Mouse (Mus musculus): ENCODE results near the gene Atp5l. TPM values are rescaled to one million over a fixed set of nuclear protein-coding genes. Genes with fewer than 3 reads are reported as not detected.

The Atp5l gene
- polyA plus RNA-seq, 1 experiment from 2014 or later: 618 TPM

- no peaks in the 10 kb centered on the region for H3K27me3 ChIP-seq (ENCODE audit: insufficient read depth, low read length)
- TF ChIP-seq CTCF (IDR thresholded peaks at IDR 0.05; ENCODE audit: low read depth): no peak
- no peak overlapping the region for H3K4me2 ChIP-seq
- no peaks in the 10 kb centered on the region for H3K9me3 ChIP-seq (ENCODE audit: low read depth, low read length)
- H3K36me3 ChIP-seq (ENCODE audit: insufficient read depth): 0 out of 2 replicates have a peak, but pooled peaks cover 6% of the 10 kb centered on the region
- H3K4me1 ChIP-seq (ENCODE audit: insufficient read depth): peaks cover 8% of the 10 kb centered on the region
- H3K4me3 ChIP-seq (ENCODE audit: low read depth, low read length): no peak overlapping the region
- H3K9ac ChIP-seq: no peak overlapping the region
- ATAC-seq (ENCODE audit: insufficient read depth) (no peak), DNase-seq (no peak)
- H3K27ac ChIP-seq (ENCODE audit: low read depth): no peak overlapping the region
- WGBS: 75% methylated on average over 7 of the region's 7 CpGs
These were observed 45.1 kb downstream of the Atp5l start for GRCm38 (mm10) chr9:44875476-44875875.

DNA sequence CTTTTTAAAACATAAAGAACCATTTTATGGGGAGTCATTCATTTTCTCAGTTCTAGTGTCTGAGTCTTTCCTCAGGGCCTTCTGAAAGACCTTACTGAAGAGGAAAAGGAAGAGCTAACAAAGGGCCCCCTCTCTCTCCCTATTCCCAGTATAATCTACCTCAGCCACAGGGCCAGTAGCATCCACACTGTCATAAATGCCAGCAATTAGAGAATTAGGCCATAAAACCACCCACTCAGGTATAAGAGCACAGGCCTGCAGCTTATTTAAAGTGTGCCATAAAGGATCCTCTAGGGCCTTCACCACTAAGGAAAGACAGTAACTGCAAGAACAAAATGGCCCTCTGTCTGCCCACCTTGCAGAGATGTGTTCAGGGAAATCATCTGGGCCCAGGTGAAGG lies 46.3 kb downstream of the Atp5l start:
- H3K4me1 ChIP-seq (ENCODE audit: insufficient read depth): peaks cover 7% of the 10 kb centered on the region
- no peak overlapping the region for H3K4me2 ChIP-seq
- ATAC-seq (ENCODE audit: insufficient read depth): no peak

DNA sequence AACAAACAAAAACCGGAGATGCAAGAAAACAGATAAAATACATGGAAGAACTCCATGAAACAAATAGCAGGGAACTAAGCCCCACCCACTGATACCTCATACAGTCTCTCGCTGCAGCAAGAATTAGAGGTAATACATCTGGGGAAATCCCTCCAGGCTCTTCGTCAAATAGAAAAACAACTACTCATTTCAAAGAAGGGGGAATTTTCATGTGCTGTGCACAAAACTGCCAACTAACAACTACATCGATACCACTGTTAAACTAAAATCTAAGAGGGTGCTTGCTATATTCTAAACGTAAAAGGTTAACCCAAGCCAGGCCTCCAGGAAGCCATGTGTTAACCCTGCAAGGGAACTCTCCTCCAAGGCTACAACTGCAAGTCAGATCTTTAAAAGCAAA lies 46.9 kb downstream of the Atp5l start:
- Histone ChIP-seq H3K27ac (ENCODE audit: low read depth) (no peak overlapping the region), H3K9me3 (ENCODE audit: low read depth, low read length) (no peaks in the 10 kb centered on the region), H3K4me3 (ENCODE audit: low read depth, low read length) (no peak overlapping the region), H3K4me1 (ENCODE audit: insufficient read depth) (peaks cover 2% of the 10 kb centered on the region), H3K4me2 (no peak overlapping the region), H3K9ac (no peak overlapping the region), H3K27me3 (ENCODE audit: insufficient read depth, low read length) (no peaks in the 10 kb centered on the region), H3K36me3 (ENCODE audit: insufficient read depth) (0 out of 2 replicates have a peak, but pooled peaks cover 6% of the 10 kb centered on the region)
- TF ChIP-seq CTCF (IDR thresholded peaks at IDR 0.05; ENCODE audit: low read depth): no peak
- ATAC-seq (ENCODE audit: insufficient read depth) (no peak), DNase-seq (no peak)
- 58% methylated on average over 5 of the region's 5 CpGs for WGBS

More for the DNA sequence above, 46.3 kb downstream of the Atp5l start:
- DNase-seq: no peak
- Histone ChIP-seq H3K4me3 (ENCODE audit: low read depth, low read length) (no peak overlapping the region), H3K9me3 (ENCODE audit: low read depth, low read length) (no peaks in the 10 kb centered on the region), H3K27me3 (ENCODE audit: insufficient read depth, low read length) (no peaks in the 10 kb centered on the region), H3K36me3 (ENCODE audit: insufficient read depth) (0 out of 2 replicates have a peak, but pooled peaks cover 6% of the 10 kb centered on the region), H3K27ac (ENCODE audit: low read depth) (no peak overlapping the region), H3K9ac (no peak overlapping the region)
- no peak for TF ChIP-seq CTCF (IDR thresholded peaks at IDR 0.05; ENCODE audit: low read depth)

- no peak for ATAC-seq (ENCODE audit: insufficient read depth)
- no peaks in the 10 kb centered on the region for H3K4me1 ChIP-seq (ENCODE audit: insufficient read depth)
- 81% methylated on average over 13 of the region's 13 CpGs for WGBS
These were observed 52.0 kb downstream of the Atp5l start for GRCm38 (mm10) chr9:44868336-44869094.

DNA sequence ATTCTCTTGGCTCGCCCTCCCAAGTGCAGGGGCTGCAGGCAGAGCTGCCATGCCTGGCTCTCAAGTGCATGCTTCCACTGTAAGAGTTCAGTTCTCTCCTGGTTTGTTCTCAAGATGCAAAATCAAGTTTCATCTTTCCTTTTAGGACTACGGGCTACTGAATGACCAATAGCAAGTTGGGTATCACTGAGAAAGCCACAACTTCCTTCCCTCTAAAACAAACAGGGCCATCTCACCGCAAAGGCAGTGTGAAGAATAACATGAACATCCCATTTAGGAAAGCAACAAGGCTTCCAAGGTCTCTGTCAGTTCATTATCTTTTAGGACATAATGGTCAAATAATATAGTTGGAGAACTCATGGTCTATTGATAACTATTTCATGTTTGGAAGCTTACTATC lies 52.9 kb downstream of the Atp5l start:
- DNase-seq: no peak
- Histone ChIP-seq H3K9me3 (ENCODE audit: low read depth, low read length) (no peaks in the 10 kb centered on the region), H3K4me3 (ENCODE audit: low read depth, low read length) (no peak overlapping the region), H3K4me2 (no peak overlapping the region), H3K36me3 (ENCODE audit: insufficient read depth) (peaks cover 33% of the 10 kb centered on the region), H3K4me1 (ENCODE audit: insufficient read depth) (no peaks in the 10 kb centered on the region), H3K27ac (ENCODE audit: low read depth) (no peak overlapping the region), H3K27me3 (ENCODE audit: insufficient read depth, low read length) (no peaks in the 10 kb centered on the region), H3K9ac (no peak overlapping the region)
- no peak for TF ChIP-seq CTCF (IDR thresholded peaks at IDR 0.05; ENCODE audit: low read depth)
- ATAC-seq (ENCODE audit: insufficient read depth): no peak
- 75% methylated on average over 3 of the region's 3 CpGs for WGBS

More at GRCm38 (mm10) chr9:44868336-44869094, 52.0 kb downstream of the Atp5l start:
- no peak overlapping the region for H3K4me3 ChIP-seq (ENCODE audit: low read depth, low read length)
- no peak for DNase-seq
- TF ChIP-seq CTCF (IDR thresholded peaks at IDR 0.05; ENCODE audit: low read depth): no peak
- no peaks in the 10 kb centered on the region for H3K9me3 ChIP-seq (ENCODE audit: low read depth, low read length)
- no peaks in the 10 kb centered on the region for H3K27me3 ChIP-seq (ENCODE audit: insufficient read depth, low read length)
- H3K36me3 ChIP-seq (ENCODE audit: insufficient read depth): peaks cover 28% of the 10 kb centered on the region
- H3K4me2 ChIP-seq: no peak overlapping the region
- H3K27ac ChIP-seq (ENCODE audit: low read depth): no peak overlapping the region
- H3K9ac ChIP-seq: no peak overlapping the region

GRCm38 (mm10) chr9:44866501-44867240 lies 53.9 kb downstream of the Atp5l start:
- Histone ChIP-seq H3K27me3 (ENCODE audit: insufficient read depth, low read length) (no peaks in the 10 kb centered on the region), H3K9ac (no peak overlapping the region), H3K36me3 (ENCODE audit: insufficient read depth) (peaks cover 33% of the 10 kb centered on the region), H3K4me1 (ENCODE audit: insufficient read depth) (no peaks in the 10 kb centered on the region), H3K4me3 (ENCODE audit: low read depth, low read length) (no peak overlapping the region), H3K4me2 (no peak overlapping the region), H3K27ac (ENCODE audit: low read depth) (no peak overlapping the region), H3K9me3 (ENCODE audit: low read depth, low read length) (no peaks in the 10 kb centered on the region)
- DNase-seq (no peak), ATAC-seq (ENCODE audit: insufficient read depth) (no peak)
- no peak for TF ChIP-seq CTCF (IDR thresholded peaks at IDR 0.05; ENCODE audit: low read depth)
- 66% methylated on average over 9 of the region's 9 CpGs for WGBS

Other genes starting within 250 kb of the Atp5l start
- not detected in 2 replicates for gene Treh, start 247.5 kb downstream of the Atp5l start, polyA plus RNA-seq (2014; fragmentation: Nextera tagmentation; extraction: Ambion mirVana)
- 30.7 and 35.0 TPM in 2 replicates for gene Phldb1, start 185.5 kb downstream of the Atp5l start, polyA plus RNA-seq (2014; fragmentation: Nextera tagmentation; extraction: Ambion mirVana)
- 224 and 239 TPM in 2 replicates for gene Arcn1, start 152.9 kb downstream of the Atp5l start, polyA plus RNA-seq (2014; fragmentation: Nextera tagmentation; extraction: Ambion mirVana)
- gene Ift46, start 152.8 kb downstream of the Atp5l start, polyA plus RNA-seq (2014; fragmentation: Nextera tagmentation; extraction: Ambion mirVana): 103 and 106 TPM in 2 replicates
- gene Tmem25, start 121.4 kb downstream of the Atp5l start, polyA plus RNA-seq (2014; fragmentation: Nextera tagmentation; extraction: Ambion mirVana): 0.80 and 0.85 TPM in 2 replicates
- 0.91 TPM in 1 of 2 replicates, not detected in the other for gene Ttc36, start 117.7 kb downstream of the Atp5l start, polyA plus RNA-seq (2014; fragmentation: Nextera tagmentation; extraction: Ambion mirVana)
- 14.4 and 14.7 TPM in 2 replicates for gene Kmt2a, start 39.4 kb downstream of the Atp5l start, polyA plus RNA-seq (2014; fragmentation: Nextera tagmentation; extraction: Ambion mirVana)
- gene Ube4a, start 44.9 kb upstream of the Atp5l start, polyA plus RNA-seq (2014; fragmentation: Nextera tagmentation; extraction: Ambion mirVana): 30.3 and 33.5 TPM in 2 replicates
- gene Cd3g, start 59.7 kb upstream of the Atp5l start, polyA plus RNA-seq (2014; fragmentation: Nextera tagmentation; extraction: Ambion mirVana): 0.34 TPM in 1 of 2 replicates, not detected in the other
- gene Cd3d, start 61.0 kb upstream of the Atp5l start, polyA plus RNA-seq (2014; fragmentation: Nextera tagmentation; extraction: Ambion mirVana): not detected in 2 replicates
- gene Cd3e, start 88.9 kb upstream of the Atp5l start, polyA plus RNA-seq (2014; fragmentation: Nextera tagmentation; extraction: Ambion mirVana): not detected in 2 replicates
- gene Mpzl2, start 119.1 kb upstream of the Atp5l start, polyA plus RNA-seq (2014; fragmentation: Nextera tagmentation; extraction: Ambion mirVana): 14.7 and 15.0 TPM in 2 replicates
- 1.9 and 2.1 TPM in 2 replicates for gene Mpzl3, start 134.4 kb upstream of the Atp5l start, polyA plus RNA-seq (2014; fragmentation: Nextera tagmentation; extraction: Ambion mirVana)
- 0.30 and 0.45 TPM in 2 replicates for gene Jaml, start 158.4 kb upstream of the Atp5l start, polyA plus RNA-seq (2014; fragmentation: Nextera tagmentation; extraction: Ambion mirVana)
- 3.2 and 3.9 TPM in 2 replicates for gene Scn2b, start 197.0 kb upstream of the Atp5l start, polyA plus RNA-seq (2014; fragmentation: Nextera tagmentation; extraction: Ambion mirVana)
- not detected in 2 replicates for gene Scn4b, start 217.7 kb upstream of the Atp5l start, polyA plus RNA-seq (2014; fragmentation: Nextera tagmentation; extraction: Ambion mirVana)